Mouse (Mus musculus): ENCODE measurements around the gene Ammecr1. TPM values are rescaled to one million over a fixed set of nuclear protein-coding genes. Genes with fewer than 3 reads are reported as not detected.

The Ammecr1 gene
- polyA plus RNA-seq, 1 experiment from 2014 or later = 3.4 TPM

GRCm38 (mm10) chrX:142971759-142972158, 5.2 kb upstream of the Ammecr1 start:
- H3K27ac ChIP-seq = no peak overlapping the region
- 85% methylated on average over 2 of the region's 3 CpGs for WGBS (ENCODE audit: missing documents)
- no peaks in the 10 kb centered on the region for H3K36me3 ChIP-seq (ENCODE audit: inconsistent target)
- H3K4me3 ChIP-seq (ENCODE audit: inconsistent target) = no peak overlapping the region
- no peaks in the 10 kb centered on the region for H3K79me2 ChIP-seq (ENCODE audit: inconsistent target)

GRCm38 (mm10) chrX:142967067-142967466, 539 bp upstream of the Ammecr1 start:
- Histone ChIP-seq H3K27ac (no peak overlapping the region), H3K36me3 (ENCODE audit: inconsistent target) (no peaks in the 10 kb centered on the region), H3K4me3 (ENCODE audit: inconsistent target) (peak overlapping the region; percentile 21; the same call in 1 of the 2 replicates), H3K79me2 (ENCODE audit: inconsistent target) (peaks cover 20% of the 10 kb centered on the region; the same call in 1 of the 2 replicates)
- WGBS (ENCODE audit: missing documents) = 58% methylated on average over 5 of the region's 7 CpGs

- peaks cover 20% of the 10 kb centered on the region; the same call in 1 of the 2 replicates for H3K79me2 ChIP-seq (ENCODE audit: inconsistent target)
- no peak overlapping the region for H3K27ac ChIP-seq
- no peaks in the 10 kb centered on the region for H3K36me3 ChIP-seq (ENCODE audit: inconsistent target)
- peak overlapping the region; percentile 56 for H3K4me3 ChIP-seq (ENCODE audit: inconsistent target)
- WGBS (ENCODE audit: missing documents) = 27% methylated on average over 20 of the region's 23 CpGs
These were observed 1.1 kb downstream of the Ammecr1 start for GRCm38 (mm10) chrX:142965236-142966007.

- Histone ChIP-seq H3K4me3 (ENCODE audit: inconsistent target) (no peak overlapping the region), H3K27ac (no peak overlapping the region)
- 94% methylated on average over 2 of the region's 2 CpGs for WGBS (ENCODE audit: missing documents)
These were observed 6.1 kb downstream of the Ammecr1 start for GRCm38 (mm10) chrX:142960434-142960833.

GRCm38 (mm10) chrX:142959674-142960307, 6.7 kb downstream of the Ammecr1 start:
- Histone ChIP-seq H3K79me2 (ENCODE audit: inconsistent target) (peaks cover 7% of the 10 kb centered on the region; the same call in 1 of the 2 replicates), H3K27ac (no peak overlapping the region), H3K36me3 (ENCODE audit: inconsistent target) (no peaks in the 10 kb centered on the region), H3K4me3 (ENCODE audit: inconsistent target) (no peak overlapping the region)
- WGBS (ENCODE audit: missing documents) = 62% methylated on average over 3 of the region's 4 CpGs

More at GRCm38 (mm10) chrX:142960434-142960833, 6.1 kb downstream of the Ammecr1 start:
- Histone ChIP-seq H3K79me2 (ENCODE audit: inconsistent target) (peaks cover 14% of the 10 kb centered on the region; the same call in 1 of the 2 replicates), H3K36me3 (ENCODE audit: inconsistent target) (no peaks in the 10 kb centered on the region)

GRCm38 (mm10) chrX:142928430-142928829, 38.1 kb downstream of the Ammecr1 start:
- H3K36me3 ChIP-seq (ENCODE audit: inconsistent target) = no peaks in the 10 kb centered on the region

GRCm38 (mm10) chrX:142917394-142917793, 49.1 kb downstream of the Ammecr1 start:
- Histone ChIP-seq H3K4me3 (ENCODE audit: inconsistent target) (no peak overlapping the region), H3K79me2 (ENCODE audit: inconsistent target) (no peaks in the 10 kb centered on the region), H3K27ac (no peak overlapping the region), H3K36me3 (ENCODE audit: inconsistent target) (no peaks in the 10 kb centered on the region)
- WGBS (ENCODE audit: missing documents) = 29% methylated on average over 2 of the region's 3 CpGs

More at GRCm38 (mm10) chrX:142928430-142928829, 38.1 kb downstream of the Ammecr1 start:
- Histone ChIP-seq H3K27ac (no peak overlapping the region), H3K4me3 (ENCODE audit: inconsistent target) (no peak overlapping the region), H3K79me2 (ENCODE audit: inconsistent target) (no peaks in the 10 kb centered on the region)
- WGBS (ENCODE audit: missing documents) = 43% methylated on average over 3 of the region's 4 CpGs

GRCm38 (mm10) chrX:142916719-142917118, 49.8 kb downstream of the Ammecr1 start:
- H3K79me2 ChIP-seq (ENCODE audit: inconsistent target) = no peaks in the 10 kb centered on the region
- WGBS (ENCODE audit: missing documents) = 40% methylated on average over 2 of the region's 4 CpGs
- no peak overlapping the region for H3K27ac ChIP-seq
- no peak overlapping the region for H3K4me3 ChIP-seq (ENCODE audit: inconsistent target)
- H3K36me3 ChIP-seq (ENCODE audit: inconsistent target) = no peaks in the 10 kb centered on the region

GRCm38 (mm10) chrX:142914208-142914607, 52.3 kb downstream of the Ammecr1 start:
- no peaks in the 10 kb centered on the region for H3K79me2 ChIP-seq (ENCODE audit: inconsistent target)
- no peak overlapping the region for H3K4me3 ChIP-seq (ENCODE audit: inconsistent target)
- H3K36me3 ChIP-seq (ENCODE audit: inconsistent target) = no peaks in the 10 kb centered on the region
- no peak overlapping the region for H3K27ac ChIP-seq

GRCm38 (mm10) chrX:142903854-142904253, 62.7 kb downstream of the Ammecr1 start:
- 52% methylated on average over 8 of the region's 8 CpGs for WGBS (ENCODE audit: missing documents)
- no peak overlapping the region for H3K4me3 ChIP-seq (ENCODE audit: inconsistent target)
- no peaks in the 10 kb centered on the region for H3K36me3 ChIP-seq (ENCODE audit: inconsistent target)
- H3K79me2 ChIP-seq (ENCODE audit: inconsistent target) = no peaks in the 10 kb centered on the region
- no peak overlapping the region for H3K27ac ChIP-seq

- H3K4me3 ChIP-seq (ENCODE audit: inconsistent target) = no peak overlapping the region
- H3K79me2 ChIP-seq (ENCODE audit: inconsistent target) = no peaks in the 10 kb centered on the region
- no peak overlapping the region for H3K27ac ChIP-seq
- WGBS (ENCODE audit: missing documents) = 86% methylated on average over 2 of the region's 2 CpGs
- no peaks in the 10 kb centered on the region for H3K36me3 ChIP-seq (ENCODE audit: inconsistent target)
These were observed 63.9 kb downstream of the Ammecr1 start for GRCm38 (mm10) chrX:142902599-142902998.

- WGBS (ENCODE audit: missing documents) = 94% methylated on average over 4 of the region's 4 CpGs
- no peaks in the 10 kb centered on the region for H3K79me2 ChIP-seq (ENCODE audit: inconsistent target)
- H3K4me3 ChIP-seq (ENCODE audit: inconsistent target) = no peak overlapping the region
- no peaks in the 10 kb centered on the region for H3K36me3 ChIP-seq (ENCODE audit: inconsistent target)
- H3K27ac ChIP-seq = no peak overlapping the region
These were observed 64.6 kb downstream of the Ammecr1 start for GRCm38 (mm10) chrX:142901915-142902314.

- Histone ChIP-seq H3K27ac (no peak overlapping the region), H3K4me3 (ENCODE audit: inconsistent target) (no peak overlapping the region), H3K36me3 (ENCODE audit: inconsistent target) (no peaks in the 10 kb centered on the region), H3K79me2 (ENCODE audit: inconsistent target) (no peaks in the 10 kb centered on the region)
- WGBS (ENCODE audit: missing documents) = 88% methylated on average over 8 of the region's 9 CpGs
These were observed 68.1 kb downstream of the Ammecr1 start for GRCm38 (mm10) chrX:142898295-142898887.

GRCm38 (mm10) chrX:142897477-142898000, 69.0 kb downstream of the Ammecr1 start:
- no peak overlapping the region for H3K27ac ChIP-seq
- WGBS (ENCODE audit: missing documents) = 92% methylated on average over 6 of the region's 6 CpGs
- no peaks in the 10 kb centered on the region for H3K79me2 ChIP-seq (ENCODE audit: inconsistent target)
- H3K4me3 ChIP-seq (ENCODE audit: inconsistent target) = no peak overlapping the region
- H3K36me3 ChIP-seq (ENCODE audit: inconsistent target) = no peaks in the 10 kb centered on the region

GRCm38 (mm10) chrX:142895316-142895715, 71.2 kb downstream of the Ammecr1 start:
- WGBS (ENCODE audit: missing documents) = 86% methylated on average over 2 of the region's 2 CpGs
- Histone ChIP-seq H3K27ac (no peak overlapping the region), H3K4me3 (ENCODE audit: inconsistent target) (no peak overlapping the region), H3K79me2 (ENCODE audit: inconsistent target) (no peaks in the 10 kb centered on the region), H3K36me3 (ENCODE audit: inconsistent target) (no peaks in the 10 kb centered on the region)

All from macrophage (primary cell).